Mouse (Mus musculus) heart, embryonic 12.5 days (tissue): Measurements from ENCODE around the gene Hspa2. TPM values are rescaled to one million over a fixed set of nuclear protein-coding genes. Genes with fewer than 3 reads are reported as not detected.
A peak's percentile ranks its signal among the peaks of the same experiment; 100 is the strongest.

Source experiments
- ATAC-seq: fragments of 200-750 bp; cut with Nextera tagmentation; 2 replicates; pipeline ENCODE4 v1.8.0; 2017; ENCODE audit warnings: moderate TSS enrichment, moderate library complexity; ENCODE audit not compliant: insufficient number of reproducible peaks, low FRiP score
- H3K27ac ChIP-seq: fragments of 300-500 bp; sonication (generic); 2 replicates; pipeline ENCODE4 v1.5.1; 2016; ENCODE audit warnings: mild to moderate bottlenecking, moderate library complexity; ENCODE audit not compliant: poor library complexity, severe bottlenecking
- H3K27me3 ChIP-seq: fragments of 300-500 bp; sonication (generic); replicated peaks from 2 replicates; pipeline ENCODE4 v1.6.1; 2016; ENCODE audit warnings: mild to moderate bottlenecking, moderate library complexity
- H3K36me3 ChIP-seq: fragments of 300-500 bp; sonication (generic); 2 replicates; pipeline ENCODE4 v1.6.1; 2016; ENCODE audit warnings: mild to moderate bottlenecking, moderate library complexity
- H3K4me1 ChIP-seq: fragments of 300-500 bp; sonication (generic); replicated peaks from 2 replicates; pipeline ENCODE4 v1.6.1; 2016; ENCODE audit warnings: mild to moderate bottlenecking
- H3K4me2 ChIP-seq: fragments of 300-500 bp; sonication (generic); 2 replicates; pipeline ENCODE4 v1.6.1; 2016; ENCODE audit warnings: mild to moderate bottlenecking, moderate library complexity
- H3K4me3 ChIP-seq: fragments of 300-500 bp; sonication (generic); 2 replicates; pipeline ENCODE4 v1.5.1; 2016; ENCODE audit warnings: mild to moderate bottlenecking
- H3K9ac ChIP-seq: fragments of 300-500 bp; sonication (generic); 2 replicates; pipeline ENCODE4 v1.6.1; 2016; ENCODE audit warnings: mild to moderate bottlenecking, moderate library complexity
- H3K9me3 ChIP-seq: fragments of 300-500 bp; sonication (generic); replicated peaks from 2 replicates; pipeline ENCODE4 v1.6.1; 2016; ENCODE audit warnings: mild to moderate bottlenecking, moderate library complexity
- WGBS: fragments of 180-500 bp; shearing (Covaris S2); methylation state at CpG from one replicate; pipeline ENCODE4 v1.1.7; 2016; 5-methylcytosine and 5-hydroxymethylcytosine counted together
- polyA plus RNA-seq: library from polyadenylated mRNA; unstranded; fragments of >200 nt; fragmentation: Nextera tagmentation; extraction: Ambion mirVana; gene quantifications from 2 replicates; pipeline ENCODE4 v1.2.1, GENCODE M21; 2016

The Hspa2 gene
- polyA plus RNA-seq: 23.2 and 23.9 TPM in 2 replicates

DNA sequence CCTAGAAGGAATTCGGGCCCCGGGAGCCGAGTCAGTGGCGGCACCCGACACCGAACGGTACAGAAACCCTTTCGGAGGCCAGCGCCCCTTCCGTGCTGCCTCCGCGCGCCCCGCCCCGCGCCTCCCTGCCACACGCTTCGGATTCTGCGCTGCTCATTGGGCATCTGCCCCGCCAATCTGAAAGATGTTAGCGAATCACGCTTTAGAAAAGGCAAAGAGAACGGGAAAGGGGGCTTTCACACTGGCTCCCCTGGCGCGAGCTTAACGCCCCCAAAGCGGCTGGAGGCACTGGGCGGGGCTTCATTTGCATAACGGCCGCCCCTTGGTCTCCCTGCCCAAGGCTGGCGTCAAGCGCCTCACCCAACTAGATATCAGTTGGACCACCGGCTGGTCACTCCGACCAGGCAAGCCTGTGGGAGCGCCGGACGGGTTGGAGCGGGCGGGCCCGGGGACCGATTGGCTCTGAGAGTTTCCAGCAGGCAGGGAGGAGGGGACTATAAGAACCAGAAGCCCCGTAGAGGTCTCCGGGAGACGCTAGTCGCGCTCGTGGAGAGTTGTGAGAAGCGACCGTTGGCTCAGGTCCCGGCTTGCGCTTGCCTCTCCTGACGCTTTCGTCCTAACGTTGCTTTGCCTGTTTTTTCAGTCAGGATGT is at the start of gene Hspa2:
TSS of gene Hspa2 (plus strand) at position 291 of the 652 bp plus-strand sequence.
- peak within 1 kb of the TSS; percentile 96 for H3K27ac ChIP-seq
- H3K36me3 ChIP-seq: no peaks in the 10 kb centered on the region
- peak within 1 kb of the TSS; percentile 91 for H3K4me2 ChIP-seq
- H3K9me3 ChIP-seq: no peaks in the 10 kb centered on the region
- peak; percentile 97 for ATAC-seq
- H3K4me3 ChIP-seq: peak within 1 kb of the TSS; percentile 73
- 0% methylated on average over 54 of the region's 54 CpGs for WGBS
- H3K4me1 ChIP-seq: peaks cover 25% of the 10 kb centered on the region
- peak within 1 kb of the TSS; percentile 79 for H3K9ac ChIP-seq
- peaks cover 22% of the 10 kb centered on the region for H3K27me3 ChIP-seq

DNA sequence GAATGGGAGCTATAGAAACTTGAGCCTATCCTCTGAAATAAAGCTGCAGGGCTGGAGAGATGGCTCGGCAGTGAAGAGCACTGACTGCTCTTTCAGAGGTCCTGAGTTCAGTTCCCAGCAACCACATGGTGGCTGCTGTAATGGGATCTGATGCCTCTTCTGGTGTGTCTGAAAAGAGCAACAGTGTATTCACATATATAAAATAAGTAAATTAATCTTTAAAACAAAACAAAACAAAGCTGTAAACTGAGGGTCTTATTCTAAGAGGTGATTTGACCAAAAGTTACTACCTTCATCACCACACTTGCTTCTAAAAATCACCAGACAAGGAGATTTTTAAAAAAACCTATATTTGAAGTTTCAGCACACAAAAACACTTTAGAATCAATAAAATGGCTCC is 43.1 kb upstream of the Hspa2 start:
- Histone ChIP-seq H3K9ac (no peak overlapping the region), H3K27ac (no peak overlapping the region), H3K4me1 (peaks cover 12% of the 10 kb centered on the region), H3K36me3 (peaks cover 13% of the 10 kb centered on the region; the same call in 1 of the 2 replicates), H3K4me2 (no peak overlapping the region), H3K9me3 (no peaks in the 10 kb centered on the region), H3K27me3 (no peaks in the 10 kb centered on the region), H3K4me3 (no peak overlapping the region)
- no peak for ATAC-seq
- WGBS: 91% methylated on average over 1 of the region's 1 CpGs

- Histone ChIP-seq H3K4me2 (no peak overlapping the region), H3K4me1 (peaks cover 17% of the 10 kb centered on the region), H3K9me3 (no peaks in the 10 kb centered on the region), H3K27me3 (no peaks in the 10 kb centered on the region), H3K4me3 (no peak overlapping the region), H3K36me3 (peaks cover 13% of the 10 kb centered on the region; the same call in 1 of the 2 replicates), H3K27ac (no peak overlapping the region), H3K9ac (no peak overlapping the region)
- 53% methylated on average over 9 of the region's 9 CpGs for WGBS
- ATAC-seq: no peak
Measured at GRCm38 (mm10) chr12:76361405-76362302, 42.3 kb upstream of the Hspa2 start.

- no peak overlapping the region for H3K9ac ChIP-seq
- no peak overlapping the region for H3K4me2 ChIP-seq
- no peaks in the 10 kb centered on the region for H3K9me3 ChIP-seq
- WGBS: 75% methylated on average over 9 of the region's 9 CpGs
- peaks cover 24% of the 10 kb centered on the region for H3K4me1 ChIP-seq
- ATAC-seq: no peak
- no peak overlapping the region for H3K27ac ChIP-seq
- H3K4me3 ChIP-seq: no peak overlapping the region
- no peaks in the 10 kb centered on the region for H3K27me3 ChIP-seq
- peaks cover 11% of the 10 kb centered on the region; the same call in 1 of the 2 replicates for H3K36me3 ChIP-seq
Measured at GRCm38 (mm10) chr12:76362303-76362676, 41.7 kb upstream of the Hspa2 start.

GRCm38 (mm10) chr12:76366276-76366675 is 37.7 kb upstream of the Hspa2 start:
- Histone ChIP-seq H3K9me3 (no peaks in the 10 kb centered on the region), H3K9ac (no peak overlapping the region), H3K27ac (0 out of 2 replicates have a peak overlapping the region, but pooled peaks have one; percentile 23), H3K36me3 (0 out of 2 replicates have a peak, but pooled peaks cover 5% of the 10 kb centered on the region), H3K27me3 (no peaks in the 10 kb centered on the region), H3K4me1 (peaks cover 40% of the 10 kb centered on the region), H3K4me3 (no peak overlapping the region), H3K4me2 (no peak overlapping the region)
- ATAC-seq: no peak
- WGBS: 81% methylated on average over 3 of the region's 3 CpGs

DNA sequence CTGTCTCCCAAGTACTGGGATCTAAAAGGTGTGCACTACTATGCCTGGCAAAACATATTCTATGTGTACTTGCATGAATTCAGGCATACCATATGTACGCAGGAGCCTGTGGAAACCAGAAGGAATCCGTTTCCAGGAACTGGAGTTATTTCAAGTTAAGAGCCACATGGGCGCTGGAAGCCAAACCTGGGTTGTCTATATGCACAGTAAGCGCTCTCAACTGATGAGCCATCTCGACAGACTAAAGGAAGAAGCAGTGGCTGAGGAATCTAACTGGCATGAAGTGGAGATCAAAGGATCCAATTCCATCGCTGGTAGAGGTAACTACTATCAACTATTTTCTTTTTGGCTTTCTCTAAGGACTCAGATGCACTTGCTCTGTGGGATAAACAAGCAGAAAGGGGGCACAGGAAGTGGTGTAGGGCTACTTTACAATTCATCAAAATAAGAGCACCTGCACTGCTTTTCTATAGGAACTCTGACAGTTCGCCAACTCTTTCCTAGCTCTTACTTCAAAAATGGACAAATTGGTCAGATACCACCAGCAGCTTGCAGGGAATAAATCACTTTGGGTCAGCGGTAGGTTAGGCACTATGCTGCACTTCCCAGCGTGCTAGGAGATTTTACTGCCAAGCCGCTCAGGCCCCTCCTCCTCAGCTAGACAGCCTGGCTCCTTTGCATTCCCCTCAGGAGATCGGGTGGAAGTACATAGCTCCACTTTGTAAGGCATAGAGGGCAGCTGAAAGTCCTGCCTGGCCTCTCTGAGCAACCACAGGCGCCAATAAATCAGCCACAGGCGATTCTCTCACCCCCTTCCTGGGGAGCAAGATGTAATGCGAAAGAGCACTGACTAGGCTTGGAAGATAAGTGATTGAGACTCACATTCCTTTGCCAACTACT is 36.6 kb upstream of the Hspa2 start:
- H3K27me3 ChIP-seq: no peaks in the 10 kb centered on the region
- H3K4me2 ChIP-seq: peak overlapping the region; percentile 93
- H3K27ac ChIP-seq: peak overlapping the region; percentile 99
- peak overlapping the region; percentile 97 for H3K9ac ChIP-seq
- H3K4me3 ChIP-seq: peak overlapping the region; percentile 91
- peaks cover 40% of the 10 kb centered on the region for H3K4me1 ChIP-seq
- 18% methylated on average over 14 of the region's 14 CpGs for WGBS
- no peaks in the 10 kb centered on the region for H3K9me3 ChIP-seq
- no peak for ATAC-seq
- 0 out of 2 replicates have a peak, but pooled peaks cover 5% of the 10 kb centered on the region for H3K36me3 ChIP-seq

DNA sequence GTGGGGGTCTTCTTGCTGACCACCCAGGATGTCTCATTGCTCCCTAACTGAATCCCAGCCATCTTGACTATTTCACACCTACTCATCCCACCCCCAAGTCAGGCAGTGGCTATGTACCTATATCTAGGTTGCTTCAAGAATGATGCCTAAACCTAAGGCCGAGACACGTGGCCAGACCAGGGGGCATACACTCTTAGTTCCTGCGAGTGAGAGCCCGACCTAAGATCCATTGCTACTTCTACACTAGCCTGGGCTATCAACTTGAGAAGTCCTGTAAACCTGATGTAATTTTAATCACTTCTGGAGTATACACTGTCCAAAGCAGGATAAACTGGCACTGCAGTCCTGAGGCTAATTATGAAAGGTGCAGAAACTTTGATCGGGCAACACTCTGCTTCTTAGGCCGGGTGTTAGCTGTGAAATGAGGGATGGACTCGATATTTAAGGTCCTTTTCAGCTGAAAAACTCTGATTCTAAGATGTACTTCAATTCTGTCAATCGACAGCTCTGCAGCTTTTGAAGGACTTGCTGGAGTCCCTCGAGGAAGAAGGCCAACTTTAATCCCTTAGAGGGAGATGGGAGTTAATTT is 35.7 kb upstream of the Hspa2 start:
- Histone ChIP-seq H3K36me3 (0 out of 2 replicates have a peak, but pooled peaks cover 5% of the 10 kb centered on the region), H3K4me1 (peaks cover 45% of the 10 kb centered on the region), H3K4me2 (peak overlapping the region; percentile 93), H3K9ac (peak overlapping the region; percentile 97), H3K27me3 (no peaks in the 10 kb centered on the region), H3K27ac (peak overlapping the region; percentile 99), H3K9me3 (no peaks in the 10 kb centered on the region), H3K4me3 (peak overlapping the region; percentile 91)
- WGBS: 10% methylated on average over 9 of the region's 9 CpGs
- ATAC-seq: no peak

- Histone ChIP-seq H3K9ac (peak overlapping the region; percentile 97), H3K9me3 (no peaks in the 10 kb centered on the region), H3K36me3 (0 out of 2 replicates have a peak, but pooled peaks cover 3% of the 10 kb centered on the region), H3K27ac (peak overlapping the region; percentile 99), H3K4me2 (peak overlapping the region; percentile 93), H3K4me3 (peak overlapping the region; percentile 91), H3K27me3 (no peaks in the 10 kb centered on the region), H3K4me1 (peaks cover 45% of the 10 kb centered on the region)
- under 1% methylated on average over 26 of the region's 26 CpGs for WGBS
- ATAC-seq: peak; percentile 27
Measured at GRCm38 (mm10) chr12:76368790-76369205, 35.2 kb upstream of the Hspa2 start.

DNA sequence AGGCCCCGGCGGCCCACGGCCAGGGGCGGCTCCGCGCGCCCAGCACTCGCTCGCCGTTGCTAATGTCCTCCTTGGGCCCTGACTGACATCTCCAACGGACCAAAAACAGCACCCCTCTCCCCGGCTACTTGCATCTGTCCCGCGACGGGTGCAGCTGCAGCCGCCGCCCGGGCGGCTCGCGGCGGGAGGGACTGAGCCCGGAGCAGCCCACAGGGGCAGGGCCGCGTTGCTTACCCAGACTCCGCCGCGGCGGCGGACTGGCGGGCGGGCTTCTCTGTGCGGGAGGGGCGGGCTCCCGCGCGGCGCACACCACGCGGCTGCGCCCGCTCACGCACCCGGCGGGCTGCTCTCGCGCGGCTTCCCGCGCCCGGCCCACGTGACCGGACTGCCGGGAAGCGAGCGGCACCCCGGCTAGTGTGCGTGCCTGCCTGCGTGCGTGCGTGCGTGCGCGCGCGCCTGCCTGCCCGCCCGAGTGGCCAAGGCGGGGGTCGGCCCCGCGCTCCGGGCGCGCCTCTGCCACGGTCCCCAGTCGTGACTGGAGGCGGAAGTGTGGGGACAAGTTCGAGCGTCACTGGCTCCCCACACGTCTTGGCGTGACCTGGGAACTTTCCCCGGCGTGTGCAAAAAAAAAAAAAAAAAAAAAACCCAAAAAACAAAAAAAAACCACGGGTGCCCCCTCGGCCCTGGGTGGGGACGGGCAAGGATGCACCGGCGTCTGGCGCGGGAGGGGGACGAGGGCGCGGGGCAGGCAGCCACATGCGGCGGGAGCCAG is 34.6 kb upstream of the Hspa2 start, which contains the start of gene Zbtb25:
TSS of gene Zbtb25 (minus strand) at position 397 of the 772 bp plus-strand sequence.
- 3% methylated on average over 93 of the region's 96 CpGs for WGBS
- H3K9me3 ChIP-seq: no peaks in the 10 kb centered on the region
- peak within 1 kb of the TSS; percentile 91 for H3K4me3 ChIP-seq
- peak within 1 kb of the TSS; percentile 99 for H3K27ac ChIP-seq
- H3K36me3 ChIP-seq: no peaks in the 10 kb centered on the region
- ATAC-seq: peak; percentile 81
- peaks cover 51% of the 10 kb centered on the region for H3K4me1 ChIP-seq
- H3K9ac ChIP-seq: peak within 1 kb of the TSS; percentile 97
- peak within 1 kb of the TSS; percentile 93 for H3K4me2 ChIP-seq
- H3K27me3 ChIP-seq: no peaks in the 10 kb centered on the region
